Mouse (Mus musculus) hindbrain, postnatal 0 days (tissue): ENCODE results near the gene Dkk2. TPM values are rescaled to one million over a fixed set of nuclear protein-coding genes. Genes with fewer than 3 reads are reported as not detected.
A peak's percentile ranks its signal among the peaks of the same experiment; 100 is the strongest.

Source experiments
- ATAC-seq: fragments of 200-750 bp; cut with Nextera tagmentation; 2 replicates; pipeline ENCODE4 v1.8.0; 2017; ENCODE audit warnings: mild to moderate bottlenecking, moderate TSS enrichment, moderate library complexity
- DNase-seq: peaks from one replicate; pipeline ENCODE4 v3.0.0-alpha.2; 2015; ENCODE audit warnings: low spot score
- H3K27ac ChIP-seq: fragments of 300-500 bp; sonication (generic); 2 replicates; pipeline ENCODE4 v1.5.1; 2014; ENCODE audit warnings: mild to moderate bottlenecking
- H3K27me3 ChIP-seq: fragments of 300-500 bp; sonication (generic); 2 replicates; pipeline ENCODE4 v1.6.1; 2014; ENCODE audit warnings: low read length, mixed read lengths; ENCODE audit not compliant: insufficient read depth
- H3K36me3 ChIP-seq: fragments of 300-500 bp; sonication (generic); 2 replicates; pipeline ENCODE4 v1.6.1; 2014; ENCODE audit warnings: low read length, mixed read lengths; ENCODE audit not compliant: insufficient read depth
- H3K4me1 ChIP-seq: fragments of 300-500 bp; sonication (generic); 2 replicates; pipeline ENCODE4 v1.6.1; 2014; ENCODE audit warnings: antibody characterized with exemption, low read length, mixed read lengths; ENCODE audit not compliant: insufficient read depth
- H3K4me2 ChIP-seq: fragments of 300-500 bp; sonication (generic); 2 replicates; pipeline ENCODE4 v1.6.1; 2014; ENCODE audit warnings: low read depth, mild to moderate bottlenecking, low read length, moderate library complexity, mixed read lengths
- H3K4me3 ChIP-seq: fragments of 300-500 bp; sonication (generic); 2 replicates; pipeline ENCODE4 v1.5.1; 2014; ENCODE audit warnings: low read length
- H3K9ac ChIP-seq: fragments of 300-500 bp; sonication (generic); replicated peaks from 2 replicates; pipeline ENCODE4 v1.6.1; 2014; ENCODE audit warnings: mild to moderate bottlenecking, low read length, moderate library complexity, mixed read lengths
- H3K9me3 ChIP-seq: fragments of 300-500 bp; sonication (generic); 2 replicates; pipeline ENCODE4 v1.6.1; 2016; ENCODE audit warnings: low read length, mixed read lengths
- CTCF ChIP-seq: IDR thresholded peaks from 2 replicates; pipeline ENCODE4 v1.5.1; 2016; ENCODE audit warnings: antibody characterized with exemption, control low read depth, low read depth
- WGBS: fragments of 180-500 bp; shearing (Covaris S2); extraction: QIAGEN DNeasy Blood & Tissue Kit; methylation state at CpG from one replicate; pipeline ENCODE4 v1.1.7; 2014; 5-methylcytosine and 5-hydroxymethylcytosine counted together
- polyA plus RNA-seq: library from polyadenylated mRNA; unstranded; fragments of >200 nt; fragmentation: Nextera tagmentation; extraction: Ambion mirVana; gene quantifications from 2 replicates; pipeline ENCODE4 v1.2.1, GENCODE M21; 2015
- total RNA-seq: library from RNA; depleted of rRNA; stranded (reverse); fragments of >200 nt; gene quantifications from 2 replicates; pipeline ENCODE4 v1.2.3, GENCODE M21; 2014

Dkk2 gene
- total and polyA plus RNA-seq, 2 experiments from 2014 or later: 1.2 to 1.7 TPM

DNA sequence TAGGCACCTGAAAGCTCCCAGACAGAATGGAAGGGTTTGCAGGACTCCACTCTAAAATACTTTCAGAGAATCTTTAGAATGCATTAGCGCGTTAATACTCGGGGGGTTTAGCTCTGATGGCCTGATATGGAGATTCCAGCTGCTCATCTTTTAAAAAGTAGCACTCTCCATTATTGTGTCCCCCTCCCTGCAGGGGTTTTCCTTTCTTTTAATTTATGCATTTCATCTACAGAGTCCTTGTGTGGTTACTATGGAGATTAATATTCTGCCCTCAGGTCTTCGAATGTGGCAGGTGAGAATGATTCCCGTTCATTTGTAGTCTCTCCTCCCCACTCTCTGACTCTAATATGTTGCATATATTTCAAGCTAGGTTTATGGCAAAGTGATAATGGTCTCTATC lies 117.6 kb downstream of the Dkk2 start:
- TF ChIP-seq CTCF: no peak
- WGBS: 69% methylated on average over 5 of the region's 5 CpGs
- DNase-seq: no peak
- Histone ChIP-seq H3K27me3 (no peaks in the 10 kb centered on the region), H3K4me1 (no peaks in the 10 kb centered on the region), H3K27ac (no peak overlapping the region), H3K9ac (no peak overlapping the region), H3K4me3 (no peak overlapping the region), H3K36me3 (no peaks in the 10 kb centered on the region), H3K4me2 (no peak overlapping the region), H3K9me3 (no peaks in the 10 kb centered on the region)
- ATAC-seq: no peak

- ATAC-seq (peak; percentile 81; the same call in 1 of the 2 replicates), DNase-seq (peak; percentile 74)
- no peak overlapping the region for H3K4me3 ChIP-seq
- H3K4me2 ChIP-seq: no peak overlapping the region
- no peaks in the 10 kb centered on the region for H3K27me3 ChIP-seq
- H3K27ac ChIP-seq: no peak overlapping the region
- peak; percentile 71 for TF ChIP-seq CTCF
- H3K9me3 ChIP-seq: no peaks in the 10 kb centered on the region
- no peaks in the 10 kb centered on the region for H3K4me1 ChIP-seq
- H3K9ac ChIP-seq: no peak overlapping the region
- 32% methylated on average over 11 of the region's 11 CpGs for WGBS
- no peaks in the 10 kb centered on the region for H3K36me3 ChIP-seq
Observed at GRCm38 (mm10) chr3:132207469-132207868, 122.4 kb downstream of the Dkk2 start.

DNA sequence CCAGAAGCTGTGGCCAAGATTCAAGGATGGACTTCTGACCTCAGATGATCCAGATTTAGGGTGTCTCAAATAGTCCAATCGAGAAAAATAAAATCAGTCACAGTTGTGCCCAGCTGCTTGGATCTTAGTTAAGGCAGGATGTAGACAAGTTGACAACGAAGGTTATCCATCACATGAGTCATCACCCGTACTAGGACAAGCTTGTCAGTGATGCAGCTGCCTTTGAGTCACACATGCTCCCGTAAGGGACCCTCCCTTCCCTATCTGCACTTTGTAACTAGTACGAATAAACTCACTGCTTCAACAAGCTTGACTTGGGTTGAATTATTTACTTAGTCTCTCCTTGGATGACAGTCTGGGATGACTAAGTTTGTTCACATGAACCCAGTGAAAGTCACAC lies 126.2 kb downstream of the Dkk2 start:
- Histone ChIP-seq H3K4me2 (no peak overlapping the region), H3K4me3 (no peak overlapping the region), H3K27ac (no peak overlapping the region), H3K9me3 (no peaks in the 10 kb centered on the region), H3K27me3 (no peaks in the 10 kb centered on the region), H3K4me1 (no peaks in the 10 kb centered on the region), H3K36me3 (no peaks in the 10 kb centered on the region), H3K9ac (no peak overlapping the region)
- ATAC-seq (no peak), DNase-seq (no peak)
- 80% methylated on average over 5 of the region's 5 CpGs for WGBS
- TF ChIP-seq CTCF: no peak

- no peak overlapping the region for H3K9ac ChIP-seq
- ATAC-seq: no peak
- no peak overlapping the region for H3K27ac ChIP-seq
- DNase-seq: no peak
- no peaks in the 10 kb centered on the region for H3K9me3 ChIP-seq
- no peak overlapping the region for H3K4me2 ChIP-seq
- 70% methylated on average over 7 of the region's 7 CpGs for WGBS
- no peaks in the 10 kb centered on the region for H3K27me3 ChIP-seq
- H3K4me1 ChIP-seq: no peaks in the 10 kb centered on the region
- H3K36me3 ChIP-seq: no peaks in the 10 kb centered on the region
- TF ChIP-seq CTCF: no peak
- H3K4me3 ChIP-seq: no peak overlapping the region
Observed at GRCm38 (mm10) chr3:132219977-132220487, 134.9 kb downstream of the Dkk2 start.

- no peaks in the 10 kb centered on the region for H3K4me1 ChIP-seq
- ATAC-seq (no peak), DNase-seq (no peak)
- no peak for TF ChIP-seq CTCF
- no peaks in the 10 kb centered on the region for H3K36me3 ChIP-seq
- no peak overlapping the region for H3K4me2 ChIP-seq
- no peaks in the 10 kb centered on the region for H3K27me3 ChIP-seq
- no peak overlapping the region for H3K4me3 ChIP-seq
- WGBS: 76% methylated on average over 1 of the region's 1 CpGs
- H3K27ac ChIP-seq: no peak overlapping the region
- no peaks in the 10 kb centered on the region for H3K9me3 ChIP-seq
- no peak overlapping the region for H3K9ac ChIP-seq
Observed at GRCm38 (mm10) chr3:132227622-132228021, 142.5 kb downstream of the Dkk2 start.
